Mouse (Mus musculus): ENCODE results near the gene Fam160a2. TPM values are rescaled to one million over a fixed set of nuclear protein-coding genes. Genes with fewer than 3 reads are reported as not detected.
"Not testable (repeated sequence)": the region's sequence is repeated elsewhere in the genome, so short reads cannot be mapped to it uniquely, and the experiment has no call there.

The Fam160a2 gene
- total RNA-seq, 2 experiments from 2014 or later: 67.7 to 71.4 TPM

DNA sequence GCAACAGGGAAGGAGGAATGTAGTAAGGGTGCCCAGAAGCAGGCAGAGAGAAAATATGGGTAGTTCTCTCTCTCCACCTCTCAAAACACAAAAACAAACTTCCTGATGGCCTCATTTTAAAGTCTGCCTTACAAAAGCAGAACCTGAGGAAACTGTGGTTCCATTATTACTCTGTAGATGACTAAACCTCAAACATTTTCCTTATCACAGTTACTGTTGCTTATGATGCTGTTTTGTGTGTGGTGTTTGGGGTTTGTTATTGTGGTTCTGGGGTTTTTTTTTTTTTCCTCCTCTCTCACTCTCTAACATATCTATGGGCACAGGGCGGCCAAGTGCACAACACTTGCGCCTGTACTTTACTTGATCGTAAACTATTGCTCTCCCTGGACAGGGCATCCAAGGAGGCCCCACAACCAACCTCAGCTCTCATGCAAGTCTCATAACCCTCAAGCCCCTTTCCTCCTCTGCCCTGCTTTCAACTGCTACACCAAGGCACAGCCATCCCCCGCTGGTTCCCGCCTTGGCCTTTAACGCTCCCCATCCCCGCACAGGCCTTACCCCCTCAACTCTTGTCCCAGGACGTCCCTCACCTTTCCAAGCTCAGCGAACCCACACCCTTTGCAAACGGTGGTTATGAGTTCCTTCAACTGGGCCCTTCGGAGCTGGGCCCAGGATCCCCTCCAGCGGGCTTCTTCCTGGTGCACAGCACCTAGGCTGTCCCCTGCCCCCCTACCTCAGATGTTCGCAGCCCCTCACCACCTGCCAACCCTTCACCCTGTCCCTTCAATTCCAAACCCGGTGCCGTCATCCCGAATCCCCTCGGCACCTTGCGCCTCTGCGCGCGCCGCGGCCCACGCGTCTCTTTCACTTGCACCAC is 558 bp downstream of the Fam160a2 start:
- no peak for DNase-seq (ENCODE audit: extremely low spot score in 1 of 2, low spot score in 2 of 2)
- intact Hi-C loops (cut with DNase I): loop anchor here (10.0 kb wide), 1 partner anchor 224 kb away; no protein-coding TSS in a partner anchor

DNA sequence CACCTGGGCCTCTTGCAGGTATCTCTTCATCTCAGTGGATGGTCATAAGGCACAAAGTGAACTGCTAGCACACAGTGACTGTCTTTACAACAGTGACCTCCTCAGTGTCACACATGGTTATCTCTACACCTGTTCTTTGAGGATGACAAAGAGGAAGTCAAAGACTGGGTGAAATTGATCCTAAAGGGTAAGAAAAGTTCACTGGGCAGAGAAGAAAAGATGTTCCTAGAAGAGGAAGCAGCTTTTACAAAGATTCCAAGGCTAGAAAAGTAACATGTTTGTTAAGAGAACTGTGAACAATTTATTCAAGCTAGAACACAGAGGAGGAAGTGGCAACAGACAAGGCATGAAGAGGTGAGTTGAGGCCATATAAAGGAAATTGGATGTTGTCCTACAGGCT is 3.7 kb downstream of the Fam160a2 start:
- DNase-seq (ENCODE audit: extremely low spot score in 1 of 2, low spot score in 2 of 2): no peak
- intact Hi-C loops (cut with DNase I): loop anchor here (10.0 kb wide), 1 partner anchor 221 kb away; no protein-coding TSS in a partner anchor

DNA sequence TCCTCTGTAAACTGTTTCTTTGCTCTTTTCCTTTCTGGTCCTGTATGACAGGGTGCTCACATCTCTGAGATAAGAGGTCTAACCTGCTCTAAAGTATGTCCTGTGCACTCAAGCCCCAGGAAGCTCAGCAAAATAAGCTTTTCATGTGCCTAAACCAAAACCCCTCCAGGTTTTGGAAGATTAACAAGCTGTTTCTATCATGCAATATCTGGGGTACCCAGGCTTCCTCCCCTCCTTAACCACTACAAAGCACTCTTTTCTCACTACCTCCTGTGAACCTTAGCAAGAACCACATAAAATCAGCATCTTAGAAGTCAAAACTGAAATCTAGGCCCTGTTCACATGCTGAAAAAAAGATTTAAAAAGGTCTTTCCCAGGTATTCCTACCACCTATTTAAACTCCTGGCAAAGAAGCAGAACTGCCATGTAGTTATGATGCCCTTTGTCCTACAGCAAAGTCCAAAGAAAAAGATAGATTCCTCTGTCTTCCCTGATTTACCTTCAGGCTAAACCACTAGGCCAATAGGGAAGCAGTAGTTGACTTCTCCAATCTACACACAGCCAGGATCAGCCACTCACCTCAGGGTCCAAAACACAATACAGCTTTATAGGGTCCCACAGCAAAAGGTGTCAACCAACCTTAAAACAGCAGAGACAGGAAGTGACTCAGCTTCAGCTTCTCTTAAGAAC is 4.6 kb downstream of the Fam160a2 start:
- DNase-seq (ENCODE audit: extremely low spot score in 1 of 2, low spot score in 2 of 2): no peak
- intact Hi-C loops (cut with DNase I): loop anchor here (2.0 to 10.0 kb wide), 2 partner anchors 14 to 220 kb away; no protein-coding TSS in a partner anchor

DNA sequence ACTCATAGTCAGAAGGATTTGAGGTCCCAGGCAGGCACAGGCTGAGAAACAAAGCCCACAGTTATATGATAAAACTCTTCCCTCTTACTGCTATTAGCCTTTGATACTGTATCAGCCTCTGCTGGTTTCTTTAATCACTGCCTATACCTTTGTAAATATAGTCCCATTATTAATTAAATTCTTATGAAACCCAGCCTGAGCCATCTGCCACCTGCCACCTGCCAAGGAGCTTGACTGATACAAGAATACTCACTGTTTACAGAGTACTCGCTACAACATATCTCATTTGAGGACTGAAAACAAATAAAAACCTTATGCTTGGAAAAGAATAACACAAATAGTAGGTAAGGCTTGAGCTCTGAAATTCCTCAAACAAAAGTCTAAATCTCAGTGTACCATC is 5.2 kb downstream of the Fam160a2 start:
- no peak for DNase-seq (ENCODE audit: extremely low spot score in 1 of 2, low spot score in 2 of 2)
- intact Hi-C loops (cut with DNase I): loop anchor here (2.0 to 10.0 kb wide), 2 partner anchors 14 to 220 kb away; no protein-coding TSS in a partner anchor

DNA sequence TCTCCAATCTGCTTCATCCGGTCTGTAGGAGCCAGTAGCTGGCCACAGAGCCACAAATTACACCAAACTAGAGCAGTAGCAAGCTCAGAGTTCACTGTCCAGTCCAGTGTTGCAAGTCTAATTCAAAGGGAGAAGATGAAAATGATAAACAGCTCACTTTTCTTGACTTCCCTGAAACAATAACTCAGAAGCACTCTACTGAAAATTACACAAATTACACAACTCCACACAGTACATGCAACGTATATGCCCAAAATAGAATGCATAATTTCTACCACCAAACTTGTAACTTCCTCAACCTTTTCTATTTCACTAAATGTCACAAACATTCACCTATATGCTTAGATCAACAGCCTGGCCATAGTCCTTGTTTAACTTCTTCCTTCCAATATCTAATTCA is 9.6 kb downstream of the Fam160a2 start:
- DNase-seq (ENCODE audit: extremely low spot score in 1 of 2, low spot score in 2 of 2): no peak
- intact Hi-C loops (cut with DNase I): loop anchor here (10.0 kb wide), 1 partner anchor 215 kb away; no protein-coding TSS in a partner anchor

DNA sequence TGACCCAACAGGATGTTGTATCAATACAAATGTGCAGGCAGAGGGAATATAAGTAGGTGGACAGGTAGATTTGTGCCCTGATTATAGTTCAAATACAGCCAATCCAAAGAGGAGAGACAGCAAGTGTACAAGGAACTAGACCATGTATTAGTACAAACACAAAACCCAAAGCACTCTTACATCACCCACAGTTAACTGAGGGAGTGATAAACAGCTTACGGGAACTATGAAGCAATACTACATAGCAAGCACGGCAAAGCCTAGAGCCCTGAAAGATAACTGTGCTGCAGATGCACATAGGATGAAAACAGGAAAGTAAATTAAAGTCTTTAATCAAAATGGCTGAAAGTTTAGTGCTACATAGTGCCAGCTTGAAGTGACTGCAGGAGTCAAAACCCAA is 12.2 kb downstream of the Fam160a2 start:
- intact Hi-C loops (cut with DNase I): no loop called here
- no peak for DNase-seq (ENCODE audit: extremely low spot score in 1 of 2, low spot score in 2 of 2)

DNA sequence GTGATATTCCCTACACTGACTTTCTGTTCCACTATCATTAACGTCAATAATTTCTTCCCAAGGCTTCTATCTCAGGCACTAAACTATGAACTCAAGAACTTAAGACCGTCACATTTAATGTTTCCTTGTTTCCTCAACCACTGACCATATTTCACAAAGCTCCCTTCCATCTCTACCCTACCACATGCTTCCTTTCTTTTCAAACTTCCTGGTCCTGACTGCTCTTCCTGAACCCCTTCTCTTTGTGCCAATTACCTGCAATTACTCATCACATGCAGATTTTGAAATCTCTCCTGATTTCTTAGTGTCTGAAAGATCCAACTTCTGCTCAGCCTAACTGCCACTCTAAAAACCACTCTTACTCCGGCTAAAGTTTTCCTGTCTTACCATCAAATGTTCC is 19.5 kb downstream of the Fam160a2 start:
- no peak for DNase-seq (ENCODE audit: extremely low spot score in 1 of 2, low spot score in 2 of 2)

DNA sequence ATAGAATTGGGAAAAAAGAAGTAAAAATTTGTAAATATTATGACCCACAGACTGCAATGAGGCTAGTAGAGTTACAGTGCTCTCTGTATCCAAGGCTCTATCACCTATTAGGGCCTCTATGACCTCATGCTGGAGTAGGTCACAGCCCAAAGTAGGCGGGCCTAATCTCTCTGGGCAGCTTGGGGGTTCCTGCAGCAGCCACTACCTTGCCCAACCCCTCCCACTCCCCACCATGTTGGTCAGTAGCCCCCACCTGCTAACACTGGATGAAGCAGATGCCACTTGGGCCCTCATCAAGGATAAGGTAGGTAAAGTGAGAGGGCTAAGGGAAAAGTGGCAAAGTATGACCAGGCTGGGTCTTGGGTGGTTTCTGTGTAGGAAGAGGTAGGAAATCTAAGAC is 25.0 kb downstream of the Fam160a2 start, which contains the start of gene Gm5901:
Gm5901 (plus strand) TSS at position 173 of the 400 bp plus-strand sequence.
- no peak for DNase-seq (ENCODE audit: extremely low spot score in 1 of 2, low spot score in 2 of 2)
- intact Hi-C loops (cut with DNase I): no loop called here

More for the DNA sequence above, 19.5 kb downstream of the Fam160a2 start:
- intact Hi-C loops (cut with DNase I): loop anchor here (2.0 kb wide), 1 partner anchor 14 kb away; no protein-coding TSS in a partner anchor

DNA sequence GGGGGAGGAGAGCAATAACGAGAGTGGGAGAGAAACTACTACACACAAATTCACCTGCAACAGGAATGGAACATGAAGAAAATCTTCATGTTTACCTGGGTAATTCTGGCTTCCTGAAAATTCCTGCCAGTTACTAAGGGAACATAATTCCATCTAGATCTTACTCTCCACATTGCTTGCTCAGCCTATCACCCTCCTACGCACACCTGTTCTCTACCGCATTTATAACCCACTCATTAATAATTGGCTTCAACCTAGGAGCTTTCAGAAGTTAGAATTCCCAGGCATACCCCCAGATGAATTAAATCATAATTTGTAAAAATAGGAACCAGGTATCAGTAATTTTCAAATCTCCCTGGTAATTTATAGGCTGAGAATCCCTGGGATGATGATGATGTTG is 25.9 kb downstream of the Fam160a2 start:
- intact Hi-C loops (cut with DNase I): no loop called here
- DNase-seq (ENCODE audit: extremely low spot score in 1 of 2, low spot score in 2 of 2): no peak

DNA sequence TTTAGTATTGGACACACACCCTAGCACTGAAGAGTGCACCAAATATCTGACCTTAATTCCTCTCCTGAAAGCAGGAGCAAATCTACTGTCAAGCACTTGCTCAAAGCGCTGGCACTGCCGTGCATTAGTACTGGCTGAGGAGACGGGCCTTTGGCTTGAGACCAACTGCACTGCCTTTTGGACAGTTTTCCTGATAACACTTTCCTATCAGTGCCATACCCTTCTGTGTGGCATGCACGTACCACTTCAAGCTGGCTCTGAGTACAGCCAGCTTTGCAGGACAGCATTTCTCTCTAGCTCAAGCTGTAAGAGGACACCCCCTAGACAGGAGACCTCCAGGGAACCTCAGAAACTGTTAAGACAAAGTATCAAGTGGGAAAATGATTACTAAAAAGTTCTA is 26.3 kb downstream of the Fam160a2 start:
- intact Hi-C loops (cut with DNase I): no loop called here

DNA sequence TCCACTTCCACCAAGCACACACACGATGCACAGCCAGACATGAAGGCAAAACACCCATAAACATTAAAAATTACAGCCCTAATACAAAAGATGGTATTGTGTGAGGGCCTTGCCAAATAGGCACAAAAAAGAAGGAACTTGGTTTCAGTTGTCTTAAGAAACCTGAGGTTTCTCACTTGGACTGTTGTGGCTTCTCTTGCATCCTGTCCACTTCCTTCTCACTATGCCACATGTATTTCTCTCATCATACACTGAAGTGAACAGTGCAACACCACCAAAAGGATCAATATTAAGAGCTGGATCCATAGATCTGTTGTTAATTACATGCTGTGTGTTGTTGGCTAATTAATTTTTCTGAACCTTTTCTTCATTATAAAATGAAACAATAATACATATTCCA is 26.9 kb downstream of the Fam160a2 start:
- no peak for DNase-seq (ENCODE audit: extremely low spot score in 1 of 2, low spot score in 2 of 2)
- intact Hi-C loops (cut with DNase I): no loop called here

More for the DNA sequence above, 26.3 kb downstream of the Fam160a2 start:
- no peak for DNase-seq (ENCODE audit: extremely low spot score in 1 of 2, low spot score in 2 of 2)

DNA sequence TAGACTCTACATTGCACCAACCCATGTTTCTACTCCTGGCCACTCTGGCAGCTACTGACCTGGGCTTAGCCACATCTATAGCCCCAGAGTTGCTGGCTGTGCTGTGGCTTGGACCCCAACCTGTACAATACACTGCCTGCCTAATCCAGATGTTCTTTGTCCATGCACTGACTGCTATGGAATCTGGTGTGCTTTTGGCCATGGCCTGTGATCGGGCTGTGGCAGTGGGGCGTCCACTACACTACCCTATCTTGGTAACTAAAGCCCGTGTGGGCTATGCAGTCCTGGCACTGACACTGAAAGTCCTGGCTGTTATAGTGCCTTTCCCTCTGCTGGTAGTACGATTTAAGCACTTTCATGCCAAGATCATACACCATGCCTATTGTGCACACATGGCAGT is 31.3 kb downstream of the Fam160a2 start:
- no peak for DNase-seq (ENCODE audit: extremely low spot score in 1 of 2, low spot score in 2 of 2)
- intact Hi-C loops (cut with DNase I): no loop called here

DNA sequence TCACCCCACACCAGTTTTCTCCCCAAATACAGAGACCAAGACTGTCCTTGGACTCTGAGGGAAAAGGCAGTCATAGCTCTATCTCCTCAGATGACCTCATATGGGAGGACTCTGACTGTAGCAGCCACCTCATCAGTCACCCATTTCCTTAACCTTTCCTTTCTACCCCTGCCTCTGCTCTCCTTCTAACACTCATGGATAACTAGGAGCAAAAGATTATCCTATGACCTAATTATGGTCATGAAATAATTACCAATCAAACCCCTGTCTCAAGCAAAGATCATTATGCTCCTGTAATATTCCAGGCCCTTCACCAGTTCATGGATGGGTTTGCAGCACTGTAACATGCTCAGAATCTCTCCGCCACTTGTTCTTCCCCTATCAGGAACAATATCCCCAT is 31.9 kb downstream of the Fam160a2 start, which contains the start of gene Olfr692:
Olfr692 (plus strand) TSS at position 301 of the 400 bp plus-strand sequence.
- intact Hi-C loops (cut with DNase I): no loop called here
- DNase-seq (ENCODE audit: extremely low spot score in 1 of 2, low spot score in 2 of 2): no peak

DNA sequence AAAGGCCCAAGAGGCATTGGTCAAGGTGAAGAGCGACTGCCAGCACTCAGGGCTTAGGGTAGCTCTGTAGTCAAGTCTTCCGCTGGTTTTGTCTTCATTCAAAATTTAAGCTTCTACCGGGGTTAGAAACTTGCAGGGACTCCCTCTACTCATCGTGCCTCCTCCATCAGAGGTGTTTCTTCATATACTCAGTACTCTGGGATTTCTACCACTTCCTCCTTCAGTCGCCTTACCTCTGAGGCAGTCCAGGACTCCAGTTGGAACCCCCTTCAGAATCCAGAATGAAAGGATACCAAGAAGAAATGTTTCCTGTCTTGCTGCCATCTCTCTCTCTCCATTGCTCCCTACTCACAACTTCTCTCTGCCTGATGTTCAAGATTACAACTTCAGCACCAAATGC is 32.6 kb downstream of the Fam160a2 start:
- DNase-seq (ENCODE audit: extremely low spot score in 1 of 2, low spot score in 2 of 2): no peak
- intact Hi-C loops (cut with DNase I): no loop called here

DNA sequence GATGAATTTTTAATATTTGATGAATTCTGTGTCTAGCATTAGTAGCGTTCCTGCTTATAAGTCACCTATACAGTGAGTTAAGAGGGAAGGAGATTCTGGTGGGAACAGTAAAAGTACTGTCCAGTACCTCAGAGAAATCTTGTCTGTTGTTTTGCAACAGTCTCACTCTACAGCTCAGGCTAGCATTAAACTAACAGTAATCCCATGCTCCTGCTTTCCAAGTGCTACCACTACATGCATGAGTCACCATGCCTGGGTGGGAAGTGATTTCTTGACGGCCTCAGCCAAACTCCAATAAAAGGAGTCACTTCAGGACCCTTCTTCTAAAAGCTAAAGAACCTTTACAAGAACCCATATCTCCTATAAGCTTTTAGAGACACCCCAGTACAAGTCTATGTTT is 38.1 kb downstream of the Fam160a2 start:
- DNase-seq (ENCODE audit: extremely low spot score in 1 of 2, low spot score in 2 of 2): no peak
- intact Hi-C loops (cut with DNase I): no loop called here

DNA sequence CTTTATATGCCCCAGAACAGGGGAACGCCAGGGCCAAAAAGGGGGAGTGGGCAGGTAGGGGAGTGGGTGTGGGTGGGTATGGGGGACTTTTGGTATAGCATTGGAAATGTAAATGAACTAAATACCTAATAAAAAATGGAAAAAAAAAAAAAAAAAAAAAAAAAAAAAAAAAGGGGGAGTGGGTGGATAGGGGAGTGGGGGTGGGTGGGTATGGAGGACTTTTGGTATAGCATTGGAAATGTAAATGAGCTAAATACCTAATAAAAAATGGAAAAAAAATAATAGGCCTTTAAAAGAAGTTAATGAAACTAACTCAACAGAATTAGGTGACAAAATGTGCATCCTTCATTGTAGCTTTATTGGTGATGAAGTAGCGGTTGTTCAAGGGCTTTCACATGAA is 43.4 kb downstream of the Fam160a2 start:
- DNase-seq (ENCODE audit: extremely low spot score in 1 of 2, low spot score in 2 of 2); intact Hi-C loops (cut with DNase I): not testable (repeated sequence)

DNA sequence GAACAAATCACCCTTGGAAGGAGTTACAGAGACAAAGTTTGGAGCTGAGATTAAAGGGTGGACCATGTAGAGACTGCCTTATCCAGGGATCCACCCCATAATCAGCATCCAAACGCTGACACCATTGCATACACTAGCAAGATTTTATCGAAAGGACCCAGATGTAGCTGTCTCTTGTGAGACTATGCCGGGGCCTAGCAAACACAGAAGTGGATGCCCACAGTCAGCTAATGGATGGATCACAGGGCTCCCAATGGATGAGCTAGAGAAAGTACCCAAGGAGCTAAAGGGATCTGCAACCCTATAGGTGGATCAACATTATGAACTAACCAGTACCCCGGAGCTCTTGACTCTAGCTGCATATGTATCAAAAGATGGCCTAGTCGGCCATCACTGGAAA is 43.8 kb downstream of the Fam160a2 start:
- DNase-seq (ENCODE audit: extremely low spot score in 1 of 2, low spot score in 2 of 2); intact Hi-C loops (cut with DNase I): not testable (repeated sequence)

DNA sequence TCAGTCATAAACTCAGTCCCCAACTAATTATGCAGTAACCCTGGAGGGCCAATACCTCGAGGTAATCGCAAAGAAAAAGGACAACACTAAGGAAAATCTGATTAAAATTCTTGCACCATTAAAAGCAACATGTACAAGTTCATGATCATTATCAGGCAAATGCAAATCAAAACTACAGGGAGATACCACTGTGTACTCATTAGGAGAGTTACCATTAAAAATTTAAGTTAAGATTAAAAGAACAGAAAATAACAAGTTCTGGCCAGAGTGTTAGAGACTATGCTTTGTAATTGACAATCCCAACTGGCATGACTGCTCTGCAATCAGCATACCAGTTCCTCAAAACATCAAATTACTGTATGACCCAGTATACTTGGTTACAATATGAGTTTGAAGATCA is 57.1 kb downstream of the Fam160a2 start:
- intact Hi-C loops (cut with DNase I): no loop called here
- no peak for DNase-seq (ENCODE audit: extremely low spot score in 1 of 2, low spot score in 2 of 2)

DNA sequence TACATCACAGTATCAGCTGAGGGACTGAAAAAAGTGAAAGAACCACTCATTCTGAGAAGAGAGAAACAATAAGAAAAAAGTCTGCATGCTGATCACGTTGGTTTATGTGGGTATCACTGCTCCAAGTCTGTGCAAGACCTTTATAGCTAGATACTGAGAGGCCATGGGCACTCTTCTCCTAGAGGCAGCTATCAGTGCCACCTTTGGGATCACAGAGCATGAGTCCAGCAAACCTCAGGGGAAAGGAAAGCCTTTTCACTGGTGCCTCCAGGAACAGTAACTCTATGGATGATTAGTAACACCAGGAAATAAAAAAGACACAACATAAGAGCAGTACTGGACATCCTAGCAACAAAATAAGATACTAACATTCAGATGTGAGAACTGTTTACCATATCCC is 57.7 kb downstream of the Fam160a2 start, which contains the start of gene Olfr691:
Olfr691 (minus strand) TSS at position 101 of the 400 bp plus-strand sequence.
- DNase-seq (ENCODE audit: extremely low spot score in 1 of 2, low spot score in 2 of 2): no peak

More for the DNA sequence above, 57.7 kb downstream of the Fam160a2 start, which contains the start of gene Olfr691:
- intact Hi-C loops (cut with DNase I): no loop called here
